Mouse (Mus musculus): ENCODE results near the gene Galnt7. TPM values are rescaled to one million over a fixed set of nuclear protein-coding genes. Genes with fewer than 3 reads are reported as not detected.

Gene Galnt7
- polyA plus RNA-seq, 2 experiments, result 2.5 to 4.4 TPM

GRCm38 (mm10) chr8:57577301-57577700 is 75.5 kb downstream of the Galnt7 start:
- Histone ChIP-seq H3K4me3 (ENCODE audit: insufficient read depth in 1 of 2, low read depth in 2 of 2, low read length in 2 of 2) (no peak overlapping the region), H3K36me3 (replicated peaks; ENCODE audit: control insufficient read depth, insufficient read depth, low read depth) (no peaks in the 10 kb centered on the region), H3K4me1 (replicated peaks; ENCODE audit: control insufficient read depth in 2 of 2, insufficient read depth in 2 of 2, low read length in 1 of 2) (peaks cover 12 to 32% of the 10 kb centered on the region in 2 experiments), H3K27ac (no peak overlapping the region), H3K9ac (replicated peaks) (no peak overlapping the region), H3K4me2 (ENCODE audit: low read depth) (0 out of 2 replicates have a peak overlapping the region, but pooled peaks have one; percentile 11), H3K27me3 (ENCODE audit: control insufficient read depth, insufficient read depth, low read length) (no peaks in the 10 kb centered on the region), H3K9me3 (ENCODE audit: control insufficient read depth, low read length) (no peaks in the 10 kb centered on the region)
- 49% methylated on average over 5 of the region's 5 CpGs for WGBS (ENCODE audit: insufficient replicate concordance)
- DNase-seq (ENCODE audit: low read depth in 3 of 3, low spot score in 3 of 3), result no peak
- TF ChIP-seq CTCF (IDR thresholded peaks at IDR 0.05; ENCODE audit: low read depth) (no peak), EP300 (IDR thresholded peaks at IDR 0.05; ENCODE audit: low read depth) (no peak)
- ATAC-seq (ENCODE audit: insufficient read depth), result no peak

GRCm38 (mm10) chr8:57576238-57576637 is 76.6 kb downstream of the Galnt7 start:
- peak; percentile 93 for ATAC-seq (ENCODE audit: insufficient read depth)
- Histone ChIP-seq H3K4me3 (ENCODE audit: insufficient read depth in 1 of 2, low read depth in 2 of 2, low read length in 2 of 2) (no peak overlapping the region; a peak in 1 of 4 replicates), H3K27me3 (ENCODE audit: control insufficient read depth, insufficient read depth, low read length) (no peaks in the 10 kb centered on the region), H3K27ac (peak overlapping the region; percentile 66), H3K36me3 (replicated peaks; ENCODE audit: control insufficient read depth, insufficient read depth, low read depth) (no peaks in the 10 kb centered on the region), H3K4me1 (replicated peaks; ENCODE audit: control insufficient read depth in 2 of 2, insufficient read depth in 2 of 2, low read length in 1 of 2) (peaks cover 12 to 32% of the 10 kb centered on the region in 2 experiments), H3K9me3 (ENCODE audit: control insufficient read depth, low read length) (no peaks in the 10 kb centered on the region), H3K4me2 (ENCODE audit: low read depth) (peak overlapping the region; percentile 56), H3K9ac (replicated peaks) (peak overlapping the region; percentile 40)
- DNase-seq (ENCODE audit: low read depth in 3 of 3, low spot score in 3 of 3), result peak; percentile 69 to 86 (median 72)
- TF ChIP-seq EP300 (IDR thresholded peaks at IDR 0.05; ENCODE audit: low read depth), result no peak
- peak; percentile 56 for TF ChIP-seq CTCF (IDR thresholded peaks at IDR 0.05; ENCODE audit: low read depth)
- WGBS (ENCODE audit: insufficient replicate concordance), result 2% methylated on average over 7 of the region's 7 CpGs

GRCm38 (mm10) chr8:57575336-57575735 is 77.5 kb downstream of the Galnt7 start:
- no peaks in the 10 kb centered on the region for H3K9me3 ChIP-seq (ENCODE audit: control insufficient read depth, low read length)
- H3K27ac ChIP-seq, result peak overlapping the region; percentile 66
- H3K9ac ChIP-seq (replicated peaks), result no peak overlapping the region
- peak overlapping the region; percentile 56; the same call in 1 of the 2 replicates for H3K4me2 ChIP-seq (ENCODE audit: low read depth)
- DNase-seq (ENCODE audit: low read depth in 3 of 3, low spot score in 3 of 3) (no peak), ATAC-seq (ENCODE audit: insufficient read depth) (no peak)
- peaks cover 12 to 31% of the 10 kb centered on the region in 2 experiments for H3K4me1 ChIP-seq (replicated peaks; ENCODE audit: control insufficient read depth in 2 of 2, insufficient read depth in 2 of 2, low read length in 1 of 2)
- TF ChIP-seq EP300 (IDR thresholded peaks at IDR 0.05; ENCODE audit: low read depth), result no peak
- TF ChIP-seq CTCF (IDR thresholded peaks at IDR 0.05; ENCODE audit: low read depth), result no peak
- no peak overlapping the region for H3K4me3 ChIP-seq (ENCODE audit: insufficient read depth in 1 of 2, low read depth in 2 of 2, low read length in 2 of 2)
- no peaks in the 10 kb centered on the region for H3K27me3 ChIP-seq (ENCODE audit: control insufficient read depth, insufficient read depth, low read length)
- 71% methylated on average over 9 of the region's 9 CpGs for WGBS (ENCODE audit: insufficient replicate concordance)
- H3K36me3 ChIP-seq (replicated peaks; ENCODE audit: control insufficient read depth, insufficient read depth, low read depth), result no peaks in the 10 kb centered on the region

- Histone ChIP-seq H3K27ac (no peak overlapping the region), H3K9ac (replicated peaks) (no peak overlapping the region), H3K4me2 (ENCODE audit: low read depth) (no peak overlapping the region), H3K4me1 (replicated peaks; ENCODE audit: control insufficient read depth in 2 of 2, insufficient read depth in 2 of 2, low read length in 1 of 2) (peaks cover 12 to 26% of the 10 kb centered on the region in 2 experiments), H3K36me3 (replicated peaks; ENCODE audit: control insufficient read depth, insufficient read depth, low read depth) (no peaks in the 10 kb centered on the region), H3K27me3 (ENCODE audit: control insufficient read depth, insufficient read depth, low read length) (no peaks in the 10 kb centered on the region), H3K4me3 (ENCODE audit: insufficient read depth in 1 of 2, low read depth in 2 of 2, low read length in 2 of 2) (no peak overlapping the region), H3K9me3 (ENCODE audit: control insufficient read depth, low read length) (no peaks in the 10 kb centered on the region)
- DNase-seq (ENCODE audit: low read depth in 3 of 3, low spot score in 3 of 3) (peak; percentile 35 to 56 (median 42)), ATAC-seq (ENCODE audit: insufficient read depth) (no peak)
- peak; percentile 93 for TF ChIP-seq CTCF (IDR thresholded peaks at IDR 0.05; ENCODE audit: low read depth)
- no peak for TF ChIP-seq EP300 (IDR thresholded peaks at IDR 0.05; ENCODE audit: low read depth)
- WGBS (ENCODE audit: insufficient replicate concordance), result 3% methylated on average over 7 of the region's 7 CpGs
These were observed 78.4 kb downstream of the Galnt7 start for GRCm38 (mm10) chr8:57574398-57574797.

- DNase-seq (ENCODE audit: low read depth in 3 of 3, low spot score in 3 of 3), result no peak
These were observed 79.0 kb downstream of the Galnt7 start for GRCm38 (mm10) chr8:57573844-57574243.

More at GRCm38 (mm10) chr8:57573844-57574243, 79.0 kb downstream of the Galnt7 start:
- Histone ChIP-seq H3K4me2 (ENCODE audit: low read depth) (no peak overlapping the region), H3K36me3 (replicated peaks; ENCODE audit: control insufficient read depth, insufficient read depth, low read depth) (no peaks in the 10 kb centered on the region), H3K27ac (no peak overlapping the region), H3K27me3 (ENCODE audit: control insufficient read depth, insufficient read depth, low read length) (no peaks in the 10 kb centered on the region), H3K9me3 (ENCODE audit: control insufficient read depth, low read length) (no peaks in the 10 kb centered on the region), H3K9ac (replicated peaks) (no peak overlapping the region), H3K4me1 (replicated peaks; ENCODE audit: control insufficient read depth in 2 of 2, insufficient read depth in 2 of 2, low read length in 1 of 2) (peaks cover 12 to 26% of the 10 kb centered on the region in 2 experiments), H3K4me3 (ENCODE audit: insufficient read depth in 1 of 2, low read depth in 2 of 2, low read length in 2 of 2) (no peak overlapping the region)
- WGBS (ENCODE audit: insufficient replicate concordance), result 70% methylated on average over 6 of the region's 6 CpGs
- TF ChIP-seq EP300 (IDR thresholded peaks at IDR 0.05; ENCODE audit: low read depth) (no peak), CTCF (IDR thresholded peaks at IDR 0.05; ENCODE audit: low read depth) (peak; percentile 16; the same call in 1 of the 2 replicates)
- no peak for ATAC-seq (ENCODE audit: insufficient read depth)
